Mouse (Mus musculus) layer of hippocampus, postnatal 25 days (tissue): ENCODE results near the gene Mafg. TPM values are rescaled to one million over a fixed set of nuclear protein-coding genes. Genes with fewer than 3 reads are reported as not detected.

Source experiments
- DNase-seq, 2 experiments: peaks; one replicate each; pipeline ENCODE4 v3.0.0; 2022; ENCODE audit warnings: mixed read lengths in 2 of 2, low spot score in 1 of 2; ENCODE audit errors: extremely low spot score in 1 of 2
- total RNA-seq, 2 experiments: library from RNA; stranded (reverse); gene quantifications; 2 replicates each; pipeline ENCODE4 v1.2.3; 2021

Mafg gene
- total RNA-seq, 2 experiments from 2014 or later: 68.9 to 83.2 TPM

DNA sequence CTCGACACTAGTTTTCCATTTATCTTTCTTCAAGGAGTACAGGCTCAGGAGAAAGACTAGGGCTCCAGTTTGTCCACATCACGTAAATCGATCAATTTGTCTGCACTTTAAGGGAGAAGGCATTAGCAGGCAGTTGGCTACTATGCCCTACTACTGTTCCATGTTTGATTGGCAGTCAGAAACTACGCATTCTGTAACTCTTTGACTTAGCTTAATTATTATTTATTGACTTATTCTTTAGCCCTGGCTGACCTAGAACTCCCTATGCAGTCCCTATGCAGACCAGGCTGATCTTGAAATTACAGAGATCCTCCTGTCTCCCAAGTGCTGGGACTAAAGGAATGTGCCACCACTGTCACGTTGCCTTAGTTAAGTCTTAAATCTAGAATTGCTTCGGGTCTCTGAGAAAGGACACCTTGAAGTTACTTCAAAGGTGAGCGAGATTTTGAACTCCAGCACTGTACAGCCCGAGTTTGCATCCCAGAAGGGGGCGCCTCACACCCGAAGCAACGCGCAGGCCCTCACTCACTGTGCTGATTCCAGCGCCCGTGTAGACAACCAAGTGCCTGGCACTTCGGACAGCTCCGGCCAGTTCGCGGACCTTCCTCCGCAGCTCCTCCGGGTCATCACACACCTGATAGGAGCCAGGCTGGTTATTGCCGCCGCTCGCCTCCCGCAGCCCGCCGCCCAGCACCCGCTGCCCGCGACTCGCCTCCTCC lies 9.3 kb downstream of the Mafg start:
- peak; percentile 40 to 71 for DNase-seq

DNA sequence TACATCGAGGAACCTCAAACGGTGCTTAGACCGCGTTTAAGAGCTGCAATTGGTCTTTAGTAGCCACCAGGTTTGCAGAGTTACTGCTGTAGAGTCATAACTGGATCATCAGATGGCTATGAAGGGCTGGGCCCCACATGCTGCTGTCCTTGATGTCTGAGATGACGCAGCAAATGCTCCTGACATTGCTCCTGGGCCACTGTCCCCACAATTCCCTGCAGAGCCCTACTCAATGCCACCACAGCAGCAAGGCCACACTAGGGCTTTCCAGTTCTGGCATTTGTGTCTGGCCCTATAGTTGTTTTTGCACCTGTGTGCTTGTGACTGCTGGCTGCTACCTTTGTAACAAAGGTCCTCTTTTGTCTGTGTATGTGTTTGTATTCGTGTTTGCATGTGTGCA lies 10.6 kb downstream of the Mafg start:
- DNase-seq: no peak

DNA sequence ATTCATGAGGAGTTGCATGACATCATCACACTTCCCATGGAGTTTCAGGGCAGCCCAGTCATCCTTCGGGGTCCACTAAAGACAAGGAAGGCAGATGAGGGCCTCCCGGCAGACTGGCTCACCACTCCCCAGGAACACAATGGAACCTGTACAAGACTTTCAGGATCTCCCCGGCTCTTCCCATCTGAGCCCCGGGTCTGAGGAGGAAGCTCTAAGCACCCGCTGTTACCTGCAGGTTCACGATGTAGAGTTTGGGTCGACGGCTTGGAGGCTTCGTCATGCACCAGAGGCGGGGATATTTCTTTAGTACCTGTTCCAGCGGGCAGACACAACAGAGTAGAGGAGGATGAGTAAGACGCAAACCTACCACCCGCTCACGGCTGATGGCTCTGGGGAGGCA lies 13.2 kb downstream of the Mafg start:
- DNase-seq: no peak

DNA sequence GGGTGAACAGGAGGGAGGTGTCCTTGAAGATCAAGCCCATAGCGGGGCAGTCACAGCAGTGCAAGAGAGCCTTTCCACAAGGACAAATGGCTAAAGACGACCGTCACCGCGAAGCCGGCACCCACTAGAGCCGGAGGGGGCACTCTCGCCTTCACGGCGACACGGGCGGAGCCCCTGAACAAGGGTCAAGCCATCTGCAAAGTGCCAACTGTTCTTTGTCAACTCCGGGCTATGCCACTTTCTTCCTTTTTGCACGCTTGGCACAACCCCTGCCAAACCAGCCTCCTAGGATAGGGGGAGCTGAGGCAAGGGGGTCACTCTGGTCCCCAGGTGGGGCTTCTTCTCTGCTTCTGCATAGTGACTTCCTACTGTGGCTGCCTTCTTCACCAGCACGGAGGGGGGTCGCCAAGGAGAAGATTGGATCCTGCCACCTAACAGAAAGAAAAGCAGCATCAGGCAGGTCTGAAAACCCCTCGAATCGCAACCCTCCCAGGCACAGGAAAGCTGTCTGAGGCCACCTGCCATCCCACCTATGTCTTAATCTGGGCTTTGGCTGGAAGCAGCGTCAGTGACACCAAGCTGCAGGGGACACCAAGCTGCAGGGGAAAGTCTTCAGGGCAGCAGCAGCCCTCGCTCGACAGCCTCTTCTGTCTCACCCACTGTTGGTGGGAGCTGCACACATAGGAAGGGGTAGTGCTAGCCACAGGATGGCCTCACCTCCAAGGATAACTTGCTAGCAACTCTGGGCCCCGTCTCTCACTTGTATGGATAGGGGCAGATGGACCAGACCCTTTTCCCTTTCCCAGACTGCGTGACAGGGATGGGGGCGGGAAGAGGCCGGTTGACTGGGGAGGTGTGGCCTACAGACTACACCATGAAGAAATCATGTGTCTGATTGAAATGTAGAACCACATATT lies 14.5 kb downstream of the Mafg start:
- no peak for DNase-seq

DNA sequence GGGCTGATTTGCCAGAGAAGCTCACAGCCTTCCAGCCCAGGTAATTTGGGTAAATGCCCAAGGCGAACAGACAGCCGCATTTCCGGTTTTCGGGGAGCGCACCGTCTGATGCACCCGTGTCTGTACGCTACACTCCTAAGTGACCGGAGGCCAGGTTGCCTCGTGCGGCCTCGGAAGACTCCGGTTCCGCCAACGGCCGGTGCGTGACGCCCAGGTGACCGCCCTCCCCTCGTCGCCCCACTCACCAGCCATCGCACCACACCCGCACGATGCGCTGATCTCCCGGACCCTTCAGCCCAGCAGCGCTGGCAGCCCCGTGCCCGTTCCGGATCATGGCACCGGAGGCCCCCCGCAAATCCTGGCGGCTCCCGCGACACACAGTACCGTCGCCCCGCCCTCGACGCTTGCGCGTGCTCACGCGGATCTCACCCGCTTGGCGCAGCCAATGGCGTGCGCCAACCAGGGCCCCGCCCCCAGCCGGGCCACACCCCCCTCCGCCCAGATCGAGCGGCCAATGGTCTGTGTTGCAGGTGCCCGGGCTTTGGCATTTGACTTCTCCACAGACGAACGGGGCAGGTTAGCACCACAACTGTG lies 15.8 kb downstream of the Mafg start, which contains the start of gene Pcyt2:
TSS of gene Pcyt2 (minus strand) at position 418 of the 594 bp plus-strand sequence.
- peak; percentile 80 to 83 for DNase-seq

DNA sequence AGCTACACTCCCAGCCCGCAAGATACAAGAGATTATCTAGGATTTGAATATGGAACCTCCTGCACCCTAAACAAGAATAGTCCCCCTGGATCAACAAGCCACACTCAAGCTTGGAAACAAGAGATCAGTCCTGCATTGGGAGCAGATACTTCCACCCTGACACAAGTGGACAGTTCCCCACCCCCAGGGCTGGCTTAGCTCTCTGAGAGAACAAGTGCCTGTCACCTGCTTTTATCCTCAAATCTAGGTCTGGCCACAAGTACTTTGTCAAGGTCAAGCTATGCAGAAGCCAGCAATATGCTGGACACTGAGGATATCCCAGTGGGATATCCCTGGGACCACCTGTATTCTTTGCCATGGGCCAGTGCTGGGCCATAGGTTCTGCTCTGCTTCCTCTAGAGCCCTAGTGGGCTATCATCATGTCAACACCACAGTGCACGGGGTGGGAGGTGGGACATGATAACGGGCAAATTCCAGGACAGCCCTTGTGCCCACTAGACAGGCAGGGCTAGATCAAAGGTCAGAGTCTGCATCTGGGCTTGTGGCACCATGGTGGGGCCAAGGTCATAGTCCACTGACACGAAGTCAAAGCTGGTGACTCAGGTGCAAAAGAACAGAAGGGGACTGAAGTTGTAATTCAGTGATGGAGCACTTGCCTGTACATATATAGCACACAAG lies 16.6 kb downstream of the Mafg start:
- no peak for DNase-seq

DNA sequence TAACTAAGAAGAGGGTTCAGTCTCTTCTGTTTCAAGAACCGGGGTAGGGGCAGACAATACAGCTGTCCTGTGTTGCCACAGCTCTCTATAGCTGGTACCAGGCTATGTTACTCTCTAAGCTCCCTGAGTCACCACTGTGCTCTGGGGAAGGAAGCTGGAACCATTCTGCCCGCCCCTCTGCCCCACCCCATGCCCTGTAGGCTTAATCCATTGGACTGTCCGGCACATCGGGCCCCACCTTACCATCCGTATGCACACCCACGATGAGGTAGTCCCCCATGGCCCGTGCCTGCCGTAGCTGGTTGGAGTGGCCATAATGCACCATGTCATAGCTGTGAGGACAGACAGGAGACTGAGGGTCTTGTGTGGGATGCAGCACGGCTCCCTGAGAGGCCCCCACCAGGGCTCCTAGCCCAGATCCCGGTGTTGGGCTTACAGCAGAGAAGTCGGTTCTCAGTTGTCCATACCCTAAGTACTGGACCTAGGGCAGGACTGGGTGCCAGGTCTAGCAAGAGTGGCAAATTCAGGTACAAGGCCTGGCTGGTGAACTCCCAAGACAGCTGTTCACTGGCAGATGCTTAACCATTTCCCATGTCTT lies 17.7 kb downstream of the Mafg start:
- DNase-seq: no peak

DNA sequence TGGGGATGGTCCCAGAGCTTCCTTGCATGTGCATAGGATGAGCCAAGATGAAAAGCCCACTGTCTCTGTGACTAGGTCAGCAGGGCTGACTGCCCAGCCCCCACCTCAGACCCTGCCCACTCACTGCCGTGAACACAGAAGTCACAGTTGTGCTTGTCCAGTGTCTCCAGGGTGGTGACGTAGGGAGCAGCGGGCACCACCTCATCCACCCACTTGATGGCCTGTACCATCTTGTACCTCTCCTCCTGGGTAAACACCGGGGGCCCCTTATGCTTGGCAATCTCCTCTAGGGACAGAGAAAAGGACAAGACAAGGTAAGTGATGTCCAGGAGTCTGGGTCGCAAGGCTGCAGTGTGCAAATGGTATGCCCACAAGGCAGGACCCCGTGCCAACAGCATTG lies 18.2 kb downstream of the Mafg start:
- DNase-seq: no peak

DNA sequence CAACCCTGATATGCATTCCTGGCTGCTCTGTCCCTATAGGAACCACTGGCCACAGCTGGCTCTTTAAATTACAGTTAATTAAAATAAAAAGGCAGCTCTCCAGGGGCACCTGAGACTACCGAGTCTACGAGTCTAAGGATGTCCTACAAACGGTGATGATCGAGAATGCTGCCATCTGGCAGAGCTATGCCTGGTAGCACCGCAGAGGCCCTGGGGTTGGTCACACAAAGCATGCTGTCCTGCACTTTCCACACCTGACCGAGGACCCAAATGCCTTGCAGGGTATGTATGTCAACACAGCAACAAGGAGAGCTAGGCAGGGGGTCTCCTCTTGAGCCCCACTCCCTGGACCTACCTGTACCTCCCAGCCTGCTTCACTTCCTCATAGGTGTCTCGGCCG lies 19.4 kb downstream of the Mafg start:
- no peak for DNase-seq

DNA sequence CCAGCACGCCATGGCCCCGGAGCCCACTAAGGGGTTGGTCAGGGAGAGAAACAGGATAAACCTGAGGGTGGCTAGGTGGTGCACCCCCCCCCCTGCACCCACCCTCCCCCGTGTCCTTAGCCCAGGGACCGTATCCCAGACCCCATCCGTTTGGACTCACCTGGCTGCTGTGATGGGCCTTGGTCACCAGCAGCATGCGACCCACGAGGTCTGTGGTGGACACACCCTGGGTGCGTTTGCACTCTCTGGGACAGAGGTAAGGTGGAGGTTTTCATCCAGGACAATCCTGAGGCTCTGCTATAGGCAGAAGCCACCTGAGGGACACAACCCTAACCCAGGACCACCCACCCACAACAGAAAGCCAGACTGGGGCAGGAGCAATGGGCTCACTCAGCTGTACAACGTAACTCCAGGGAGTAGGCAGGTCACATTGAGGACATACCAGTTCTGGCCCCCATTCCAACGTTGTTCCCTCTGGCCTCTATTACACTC lies 19.9 kb downstream of the Mafg start:
- DNase-seq: no peak

DNA sequence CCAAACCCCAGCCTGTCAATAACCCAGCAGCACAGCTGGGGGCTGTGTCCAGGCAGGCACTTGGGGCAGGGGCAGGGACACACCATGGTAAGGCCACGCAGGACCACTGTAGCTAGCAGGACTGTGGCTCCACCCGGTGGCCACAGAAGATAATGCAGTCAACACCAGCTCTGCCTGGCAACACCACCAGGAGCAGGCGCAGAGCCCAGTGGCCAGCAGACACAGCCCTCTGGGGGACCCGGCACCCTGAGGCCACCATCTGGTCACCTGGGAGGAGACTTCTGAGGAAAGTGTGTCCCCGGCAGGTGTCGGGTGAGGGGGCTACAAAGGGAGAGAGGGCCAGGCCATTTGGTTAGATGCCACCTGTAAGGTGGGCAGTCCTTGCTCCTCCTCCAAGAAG lies 20.6 kb downstream of the Mafg start:
- peak; percentile 44 to 72 for DNase-seq

DNA sequence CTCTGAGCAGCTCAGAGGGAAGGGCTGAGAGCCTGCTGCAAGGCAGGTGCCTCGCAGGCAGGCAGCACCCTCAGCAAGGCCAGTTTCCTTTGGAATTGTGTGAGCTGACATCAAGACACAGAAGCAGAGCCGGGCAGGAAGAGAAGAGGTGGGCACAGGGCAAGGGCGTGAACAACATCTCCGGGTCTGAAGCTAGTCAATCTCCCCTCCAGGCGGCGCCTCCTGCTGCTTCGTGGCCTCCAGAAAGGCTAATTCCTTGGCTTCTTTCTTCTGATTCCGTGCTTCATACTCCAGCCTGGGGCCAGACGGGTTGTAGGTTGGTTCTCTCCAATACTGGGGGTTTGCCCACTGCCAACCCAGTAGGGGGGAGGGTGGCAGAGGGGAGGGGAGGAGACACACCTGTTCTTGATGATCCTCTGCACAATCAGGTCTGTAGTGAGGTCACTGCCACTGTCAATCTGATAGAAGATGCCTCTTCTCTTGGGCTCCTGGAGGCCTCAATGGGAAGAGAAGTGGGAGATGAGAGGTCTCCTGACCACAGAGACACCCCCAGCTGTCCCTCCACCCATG lies 22.8 kb downstream of the Mafg start:
- no peak for DNase-seq

DNA sequence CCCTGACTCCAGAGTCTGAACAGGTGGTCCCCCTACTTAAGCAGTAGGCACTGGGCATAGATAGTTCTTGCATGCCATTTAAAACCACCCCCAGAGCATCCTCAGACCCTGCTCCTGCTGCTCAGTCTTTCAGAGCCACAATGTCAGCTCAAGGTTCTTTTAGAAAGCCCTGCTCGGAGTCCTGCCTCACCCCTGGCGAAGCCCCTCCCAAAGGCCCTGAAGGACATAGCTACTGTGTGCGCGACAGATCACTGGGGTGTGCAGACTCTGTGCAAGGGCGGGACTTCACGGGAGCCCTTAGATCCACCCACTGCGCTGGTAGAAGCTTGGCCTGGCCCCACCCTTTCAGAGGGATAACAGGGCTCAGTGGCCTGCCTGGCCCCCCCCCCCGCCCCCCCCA lies 24.1 kb downstream of the Mafg start:
- no peak for DNase-seq

DNA sequence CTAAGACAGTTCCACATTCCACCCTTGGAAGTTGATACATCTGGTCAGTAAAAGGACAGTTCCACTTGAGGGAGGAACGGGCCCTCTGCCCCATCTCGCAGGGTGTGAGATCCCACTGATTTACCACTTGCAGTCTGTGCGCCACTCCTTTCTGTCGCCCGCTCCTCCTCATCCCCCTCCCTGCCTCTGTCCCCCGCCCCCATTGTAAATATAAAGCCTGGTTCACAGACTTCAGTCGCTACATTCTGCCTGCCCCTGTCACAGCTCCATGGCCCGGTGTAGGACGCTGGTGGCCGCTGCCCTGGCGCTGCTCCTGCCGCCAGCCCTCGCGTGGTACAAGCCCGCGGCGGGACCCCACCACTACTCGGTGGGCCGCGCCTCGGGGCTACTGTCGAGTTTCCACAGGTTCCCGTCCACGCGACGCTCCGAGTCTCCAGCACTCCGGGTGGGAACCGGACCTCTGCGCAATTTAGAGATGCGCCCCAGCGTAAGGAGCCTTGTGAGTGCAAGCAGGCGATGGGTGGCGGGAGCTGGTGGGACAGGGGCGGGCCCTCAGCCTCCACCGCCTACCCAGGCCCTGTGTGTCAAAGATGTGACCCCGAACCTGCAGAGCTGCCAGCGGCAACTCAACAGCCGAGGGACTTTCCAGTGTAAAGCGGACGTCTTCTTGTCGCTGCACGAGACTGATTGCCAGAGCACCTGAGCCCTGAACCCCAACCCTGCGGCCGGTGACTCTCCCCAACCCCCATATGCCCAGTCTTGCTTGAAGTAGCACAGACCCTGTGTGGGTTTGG lies 25.0 kb downstream of the Mafg start, which contains the start of gene Npb:
TSS of gene Npb (plus strand) at position 237 of the 794 bp plus-strand sequence.
- DNase-seq: no peak

DNA sequence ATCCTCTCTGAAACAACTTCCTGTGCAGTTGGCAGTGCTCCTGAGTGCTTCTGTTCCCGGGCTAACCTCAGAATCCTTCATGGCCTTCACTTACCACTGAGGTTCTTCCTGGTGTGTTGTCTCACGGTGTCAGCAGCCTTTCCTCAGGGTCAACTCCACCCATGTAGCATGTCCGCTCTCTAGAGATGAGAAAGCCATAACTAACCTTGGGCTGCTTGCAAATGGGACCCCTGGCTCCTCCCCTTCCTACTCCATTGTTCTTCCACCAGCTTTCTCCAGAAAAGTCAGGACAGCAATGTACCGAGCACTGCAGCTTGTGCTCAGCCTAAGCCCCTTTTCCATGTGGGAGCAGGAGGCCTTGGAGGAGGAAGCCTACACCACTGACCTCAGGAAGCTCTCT lies 26.6 kb downstream of the Mafg start:
- no peak for DNase-seq

DNA sequence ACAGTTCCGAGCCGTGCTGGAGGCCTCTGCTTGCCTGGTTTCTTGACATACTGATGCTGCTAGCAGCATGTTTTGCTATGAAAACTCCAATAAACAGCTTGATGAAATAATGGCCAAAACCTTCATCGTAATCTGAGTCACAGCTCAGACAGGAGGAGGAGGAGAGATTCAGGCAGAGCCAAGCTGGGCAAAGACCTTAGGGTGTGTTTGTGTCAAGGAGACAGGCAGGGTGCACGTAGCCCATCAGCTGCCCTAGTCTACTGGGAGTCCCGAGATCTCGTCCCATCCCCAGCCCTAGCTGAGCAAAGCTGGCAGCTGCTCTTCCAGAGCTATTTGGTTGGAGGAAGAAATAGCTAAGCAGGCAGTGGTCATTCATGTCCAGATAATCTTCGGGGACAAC lies 27.7 kb downstream of the Mafg start:
- DNase-seq: no peak

DNA sequence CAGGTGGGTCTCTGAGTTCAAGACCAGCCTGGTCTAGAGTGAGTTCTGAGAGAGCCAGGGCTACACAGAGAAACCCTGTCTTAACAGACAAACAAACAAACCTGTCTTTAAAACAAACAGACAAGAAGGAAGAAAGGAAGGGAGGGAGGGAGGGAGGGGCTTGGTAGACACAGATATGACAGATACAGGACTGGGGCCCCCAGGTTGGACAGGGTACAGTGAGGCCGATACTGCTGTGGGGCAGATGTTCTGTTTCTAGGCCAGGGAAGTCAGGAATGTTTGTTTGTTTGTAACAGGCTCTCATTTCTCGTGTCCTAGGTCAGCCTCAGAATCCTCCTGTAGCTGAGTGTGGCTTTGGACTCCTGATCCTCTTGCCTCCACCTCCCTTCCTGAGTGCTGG lies 29.9 kb downstream of the Mafg start:
- no peak for DNase-seq

DNA sequence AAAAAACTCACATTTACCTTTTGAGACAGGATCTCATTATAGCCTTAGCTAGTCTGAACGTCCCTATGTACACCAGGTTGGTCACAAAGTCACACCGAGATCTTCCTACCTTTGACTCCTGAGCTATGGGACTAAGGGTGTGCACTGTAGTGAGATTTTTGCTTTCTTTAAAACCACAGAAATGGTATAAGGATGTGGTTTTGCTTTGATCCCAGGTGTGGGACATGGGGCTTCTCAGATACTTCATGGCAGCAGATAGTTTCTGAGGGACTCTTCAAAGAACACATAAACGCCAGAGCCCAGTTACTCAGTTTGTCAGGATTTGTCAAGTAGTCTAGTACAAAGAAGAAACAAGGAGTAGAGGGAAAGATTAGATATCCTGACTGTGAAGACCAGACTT lies 32.7 kb downstream of the Mafg start:
- no peak for DNase-seq

DNA sequence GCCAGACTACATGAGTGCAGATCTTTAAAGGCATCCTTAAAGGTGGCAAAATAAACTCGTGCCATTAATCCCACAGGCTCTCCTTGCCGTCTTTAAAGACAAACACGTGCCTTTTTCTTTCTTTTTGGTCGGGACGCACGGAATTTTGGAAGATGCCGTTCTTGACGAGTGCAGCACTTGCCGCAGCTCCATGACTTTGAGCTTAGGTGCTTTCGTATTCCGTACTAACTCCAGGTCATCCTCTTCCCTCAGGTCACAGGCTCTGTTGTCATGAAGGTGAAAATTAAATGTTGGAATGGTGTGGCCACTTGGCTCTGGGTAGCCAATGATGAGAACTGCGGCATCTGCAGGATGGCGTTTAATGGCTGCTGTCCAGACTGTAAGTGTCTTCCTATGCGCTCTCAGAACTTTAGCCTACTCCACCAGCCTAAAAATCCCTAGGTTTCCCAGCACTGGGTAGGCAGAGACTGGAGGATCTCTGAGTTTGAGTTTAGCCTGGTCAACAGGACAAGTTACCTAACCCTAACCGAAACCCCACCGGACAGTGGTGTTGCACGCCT lies 34.3 kb downstream of the Mafg start:
- no peak for DNase-seq
